Mouse (Mus musculus): ENCODE data around the gene Lrch3.
"Not testable (repeated sequence)": the region's sequence is repeated elsewhere in the genome, so short reads cannot be mapped to it uniquely, and the experiment has no call there.

The Lrch3 gene

DNA sequence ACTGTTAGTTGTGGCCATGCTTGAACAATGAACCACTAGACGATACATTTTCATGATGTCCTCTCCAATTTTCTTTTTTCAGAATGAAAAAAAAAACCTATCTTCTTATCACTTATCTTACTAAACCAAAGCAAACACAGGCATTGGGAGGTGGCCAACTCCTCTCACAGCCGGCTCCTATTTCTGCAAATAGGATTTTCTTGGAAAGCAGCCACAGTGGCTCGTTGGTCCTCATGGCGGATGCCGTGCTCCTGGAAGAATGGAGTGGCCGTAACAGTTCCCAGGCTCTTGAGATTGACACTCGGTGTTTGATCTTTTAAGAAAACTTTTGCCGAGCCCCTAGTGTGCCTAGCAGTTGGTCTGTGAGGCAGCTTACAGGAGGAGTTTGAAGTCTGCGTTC lies 91.3 kb downstream of the Lrch3 start:
- DNase-seq = no peak

DNA sequence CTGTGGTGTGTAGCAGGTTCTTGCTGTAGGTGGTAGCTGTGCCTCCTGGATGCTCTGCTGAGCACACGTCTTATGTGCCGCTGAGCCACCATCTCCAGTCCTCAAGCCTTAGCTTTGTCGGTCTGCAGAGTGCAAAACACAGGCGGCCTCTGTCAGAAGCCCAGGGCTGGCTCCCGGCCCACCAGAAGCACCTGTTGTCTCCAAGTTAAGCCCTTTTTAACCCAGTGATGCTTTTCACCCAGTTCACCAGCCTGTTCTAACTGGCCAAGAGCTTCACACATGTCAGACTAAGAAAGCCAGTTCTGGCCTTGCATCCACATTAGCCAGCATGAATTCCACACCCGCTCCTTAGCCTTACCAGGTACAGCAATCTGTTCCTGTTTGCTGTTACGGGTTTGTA lies 93.0 kb downstream of the Lrch3 start:
- no peak for DNase-seq

DNA sequence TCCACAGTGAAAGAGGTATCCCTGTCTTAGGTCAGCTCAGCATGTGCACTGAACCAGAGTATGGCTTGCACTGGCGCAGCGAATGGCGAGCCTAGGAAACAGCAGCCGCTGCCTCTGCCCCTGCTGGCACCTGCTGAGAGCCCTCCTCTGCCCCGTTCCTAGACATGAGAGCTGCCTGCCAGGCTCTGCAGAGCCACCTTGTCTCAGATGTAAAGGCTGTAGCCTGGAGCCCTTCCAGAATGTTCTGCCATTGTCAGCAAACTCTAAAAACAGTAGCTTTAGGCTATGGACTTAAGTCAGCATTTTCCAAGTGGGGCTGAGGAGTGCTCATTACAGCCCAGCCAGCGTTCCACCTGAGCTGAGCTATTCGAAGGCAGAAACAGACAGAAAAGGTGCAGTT lies 93.5 kb downstream of the Lrch3 start:
- DNase-seq = peak; percentile 49 to 58

DNA sequence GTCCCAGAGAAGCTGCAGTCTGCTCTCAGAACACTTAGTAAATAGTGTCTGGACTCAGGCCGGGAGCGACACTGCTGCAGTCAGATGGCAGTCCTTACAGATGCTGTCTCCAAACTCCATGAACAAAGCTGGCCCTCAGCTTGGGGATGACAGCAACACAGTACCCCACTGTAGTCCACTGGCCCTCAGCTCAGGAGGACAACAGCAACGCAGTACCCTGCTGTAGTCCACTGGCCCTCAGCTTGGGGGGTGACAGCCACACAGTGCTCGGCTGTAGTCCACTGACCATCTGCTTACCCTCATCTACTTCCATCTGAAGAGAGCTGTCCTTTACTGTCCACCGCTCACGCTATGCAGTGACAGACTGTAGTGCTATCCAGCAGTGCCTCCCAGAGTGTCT lies 96.3 kb downstream of the Lrch3 start:
- no peak for DNase-seq

DNA sequence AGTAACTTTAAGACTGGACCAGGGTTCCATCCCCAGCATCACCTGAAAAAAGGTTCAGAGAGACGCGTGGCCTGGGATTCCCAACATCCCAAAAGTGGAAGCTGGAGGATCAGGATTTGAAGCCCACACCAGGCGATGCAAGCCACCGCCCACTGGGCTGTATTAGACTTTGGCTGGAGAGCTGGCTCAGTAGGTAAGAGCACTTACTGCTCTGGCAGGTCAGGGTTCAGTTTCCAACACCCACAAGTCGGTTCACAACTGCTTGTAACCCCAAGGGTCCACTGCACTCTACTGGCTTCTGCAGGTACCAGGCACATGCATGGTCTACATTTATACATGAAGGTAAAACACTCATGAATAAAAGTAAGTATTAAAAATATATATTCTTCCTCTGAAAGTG lies 99.9 kb downstream of the Lrch3 start:
- peak; percentile 31 to 49 for DNase-seq

DNA sequence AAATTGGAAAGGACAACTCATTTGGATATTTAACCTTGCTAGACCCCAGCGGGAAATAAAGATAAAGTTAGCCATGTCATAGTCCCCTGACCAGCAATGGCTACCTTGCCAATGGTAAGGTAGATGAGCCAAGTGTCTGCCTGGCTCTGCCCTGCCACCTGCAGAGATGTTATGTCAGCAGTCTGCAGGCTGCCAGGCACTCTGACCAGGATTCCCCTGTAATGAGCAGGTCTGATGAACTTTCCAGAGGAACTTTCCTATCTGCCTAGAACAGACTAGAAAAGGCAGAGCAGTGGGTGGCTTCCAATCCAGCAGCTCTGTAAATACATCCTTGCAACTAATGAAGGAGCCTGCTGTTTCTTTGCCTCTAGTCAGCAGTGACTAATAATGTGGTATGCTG lies 101.0 kb downstream of the Lrch3 start:
- peak; percentile 58 to 61 for DNase-seq

DNA sequence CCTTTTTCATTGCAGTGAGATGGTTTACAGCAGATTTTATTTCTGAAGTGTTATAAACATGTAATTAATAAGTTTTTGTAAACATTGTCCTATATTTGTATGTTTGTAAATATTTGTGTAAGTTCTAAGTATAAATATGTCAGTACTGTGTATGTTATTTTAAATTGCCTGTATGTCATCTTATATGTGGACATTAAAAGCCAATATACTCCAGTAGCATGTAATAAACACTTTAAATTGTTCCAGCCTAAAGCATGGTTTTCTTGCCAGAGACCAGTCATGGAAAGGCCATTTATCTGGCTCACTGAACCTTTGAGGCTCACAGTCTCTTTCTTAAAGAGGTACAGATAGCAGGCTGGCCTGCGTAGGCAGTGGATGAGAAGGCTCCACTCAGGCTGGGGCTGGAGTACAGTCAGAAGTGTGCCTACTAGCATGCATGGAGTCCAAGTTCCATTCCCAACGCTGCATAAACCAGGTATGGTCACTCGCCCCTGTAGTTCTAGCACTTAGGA lies 101.6 kb downstream of the Lrch3 start:
- DNase-seq = no peak

DNA sequence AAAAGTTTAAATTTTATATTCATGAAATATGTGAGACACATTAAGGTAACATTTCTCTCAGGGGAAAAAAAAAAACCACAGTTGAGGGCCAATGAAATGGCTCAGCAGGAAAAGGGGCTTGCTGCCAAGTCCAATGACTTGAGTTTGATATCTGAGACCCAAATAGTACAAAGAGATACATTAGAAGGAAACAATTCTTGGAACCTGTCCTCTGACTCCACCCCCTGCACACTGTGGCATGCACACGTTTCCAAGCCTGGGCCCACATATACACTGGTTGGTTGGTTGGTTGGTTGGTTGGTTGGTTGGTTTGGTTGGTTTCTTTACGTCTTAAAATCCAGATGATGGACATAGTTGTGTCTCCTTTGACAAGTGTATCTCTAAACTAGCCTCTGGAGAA lies 102.1 kb downstream of the Lrch3 start:
- no peak for DNase-seq

DNA sequence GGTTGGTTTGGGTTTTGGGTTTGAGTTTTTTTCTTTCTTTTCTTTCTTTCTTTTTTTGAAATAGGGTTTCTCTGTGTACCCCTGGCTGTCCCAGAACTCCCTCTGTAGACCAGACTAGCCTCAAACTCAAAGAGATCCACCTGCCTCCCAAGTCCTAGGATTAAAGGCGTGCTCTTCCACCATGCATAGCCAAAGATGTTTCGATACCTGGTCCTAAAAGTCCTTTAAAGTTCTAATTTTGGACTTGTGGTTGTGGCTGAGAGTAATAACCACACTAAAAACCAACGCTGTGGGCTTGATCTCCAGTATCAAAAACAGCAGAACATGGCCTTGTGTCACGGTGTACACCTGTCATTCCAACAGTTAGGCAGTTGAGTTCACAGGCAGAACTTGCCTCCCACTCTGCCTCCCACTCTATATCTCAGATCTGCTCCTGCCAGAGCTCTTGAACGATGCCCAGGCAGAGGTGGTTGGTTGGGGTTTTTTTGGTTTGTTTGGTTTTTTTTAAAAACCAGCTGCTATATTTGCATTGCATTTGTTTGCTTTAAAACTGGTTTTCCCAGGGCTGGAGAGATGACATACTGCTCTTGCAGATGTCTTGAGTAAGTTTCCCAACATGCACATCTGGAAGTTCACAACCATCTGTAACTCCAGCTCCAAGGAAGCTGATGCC lies 103.9 kb downstream of the Lrch3 start:
- DNase-seq = no peak

DNA sequence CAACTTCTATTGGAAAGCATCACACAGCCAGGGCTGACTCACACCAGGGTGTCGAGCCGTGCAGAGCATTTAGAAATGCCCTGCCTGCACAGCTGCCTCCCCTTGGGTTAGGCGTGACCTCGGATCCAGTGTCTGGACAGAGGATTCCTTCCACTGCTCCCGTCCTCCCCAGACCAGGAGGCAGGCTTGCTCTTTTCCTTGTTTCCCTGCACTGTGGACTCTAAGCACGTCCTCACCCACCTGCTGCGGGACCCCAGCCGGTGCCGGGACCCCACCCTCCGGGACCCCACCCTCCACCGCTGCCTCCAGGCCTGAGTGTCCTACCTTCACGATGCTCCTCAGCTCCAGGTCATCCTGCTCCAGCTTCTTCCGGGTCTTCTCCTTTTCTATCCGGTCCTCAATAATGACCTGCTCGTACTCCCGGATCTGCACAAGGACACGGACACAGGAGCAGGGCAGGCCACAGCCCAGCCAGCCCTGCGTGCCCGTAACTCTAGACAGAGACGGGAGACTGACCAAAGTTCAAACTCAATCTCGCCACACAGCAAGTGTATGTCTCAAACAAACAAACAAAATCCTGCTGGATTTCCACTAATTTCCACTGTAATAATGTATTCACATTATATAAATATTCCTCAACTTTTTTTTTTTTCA lies 105.3 kb downstream of the Lrch3 start:
- DNase-seq = peak; percentile 68 to 73

DNA sequence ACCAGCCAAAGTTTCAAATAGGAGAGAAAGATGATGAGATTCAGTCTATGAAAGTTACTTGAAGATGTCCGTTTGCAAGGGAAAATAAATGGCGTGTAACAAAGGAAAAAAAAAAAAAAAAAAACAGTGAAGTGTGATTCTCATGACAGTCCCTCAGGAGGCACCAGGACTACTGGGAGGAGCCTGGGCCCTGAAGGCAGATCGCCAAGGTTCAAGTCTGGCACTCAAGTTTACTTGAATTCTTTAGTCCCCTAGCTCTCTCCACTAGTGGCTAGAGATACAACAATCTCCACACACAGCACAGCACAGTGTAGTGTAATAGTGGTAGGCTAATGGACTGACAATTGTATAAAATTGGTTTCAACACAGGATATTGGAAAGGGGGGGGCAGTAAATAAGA lies 107.5 kb downstream of the Lrch3 start:
- DNase-seq = peak; percentile 35 to 62

DNA sequence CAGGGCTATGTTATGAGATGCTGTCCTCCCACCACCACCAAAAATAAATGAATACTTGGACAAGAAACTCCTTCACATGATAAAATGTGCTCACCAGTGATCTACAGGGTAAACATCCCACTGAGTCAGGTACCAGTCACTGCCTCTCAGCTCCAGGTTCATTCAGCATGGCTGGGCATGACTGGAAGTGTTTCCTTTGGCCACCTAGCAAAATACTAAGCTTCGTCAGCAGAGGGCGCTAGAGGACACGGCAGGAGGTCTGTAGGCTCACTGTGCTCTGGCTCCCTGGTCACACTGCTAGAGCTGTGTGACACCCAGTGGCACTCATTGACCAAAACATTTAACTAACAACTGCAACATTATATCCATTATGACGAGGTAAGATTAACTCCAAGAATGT lies 109.8 kb downstream of the Lrch3 start:
- DNase-seq = peak; percentile 84 to 92

DNA sequence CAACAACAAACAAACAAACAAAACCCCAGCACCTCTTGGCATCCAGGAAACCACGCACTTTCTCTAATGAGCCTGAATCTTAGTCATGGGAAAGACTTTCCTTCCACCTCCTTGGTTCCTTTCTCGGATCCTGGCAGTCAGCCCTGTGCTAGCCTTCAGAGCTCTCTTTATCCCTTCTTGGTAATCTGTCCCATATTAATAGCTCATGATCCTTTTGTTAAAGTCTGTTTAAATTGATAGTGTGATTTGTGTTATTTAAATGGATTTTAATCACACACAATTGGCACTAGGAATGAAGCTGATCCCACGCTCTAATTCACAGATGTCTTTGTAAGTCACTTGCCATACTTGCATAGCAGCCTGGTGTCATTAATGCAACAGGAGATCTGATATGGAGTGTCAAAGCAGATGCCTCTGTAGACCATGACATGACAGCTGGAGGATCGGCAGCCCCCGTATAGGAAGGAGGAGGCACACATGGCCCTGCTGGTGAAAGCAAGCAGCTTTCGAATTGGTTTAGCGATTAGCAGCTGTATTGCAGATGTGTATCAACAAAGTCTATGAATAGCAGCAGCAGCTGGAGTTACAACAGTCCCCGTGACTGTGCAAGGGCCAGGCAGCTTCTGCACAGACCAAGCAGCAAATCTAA lies 110.7 kb downstream of the Lrch3 start:
- DNase-seq = no peak

DNA sequence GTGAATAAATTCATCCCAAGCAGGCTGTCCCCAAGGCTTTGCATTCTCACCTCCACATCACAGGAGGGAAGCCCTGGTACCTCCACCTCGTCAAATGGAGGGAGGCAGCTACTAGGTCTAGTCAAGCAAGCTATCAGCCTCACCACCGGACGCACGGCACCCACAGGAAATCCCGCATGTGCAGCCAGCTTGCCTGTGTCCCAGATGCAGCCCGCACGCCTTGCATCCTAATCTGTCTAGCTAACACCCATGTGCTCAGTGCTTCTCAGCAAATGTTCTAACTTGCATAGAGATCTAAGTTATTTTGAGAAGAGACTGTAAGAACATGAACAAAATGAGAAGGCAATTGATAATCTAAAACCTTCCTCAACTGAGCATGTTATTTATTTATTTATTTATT lies 112.5 kb downstream of the Lrch3 start:
- DNase-seq = no peak

DNA sequence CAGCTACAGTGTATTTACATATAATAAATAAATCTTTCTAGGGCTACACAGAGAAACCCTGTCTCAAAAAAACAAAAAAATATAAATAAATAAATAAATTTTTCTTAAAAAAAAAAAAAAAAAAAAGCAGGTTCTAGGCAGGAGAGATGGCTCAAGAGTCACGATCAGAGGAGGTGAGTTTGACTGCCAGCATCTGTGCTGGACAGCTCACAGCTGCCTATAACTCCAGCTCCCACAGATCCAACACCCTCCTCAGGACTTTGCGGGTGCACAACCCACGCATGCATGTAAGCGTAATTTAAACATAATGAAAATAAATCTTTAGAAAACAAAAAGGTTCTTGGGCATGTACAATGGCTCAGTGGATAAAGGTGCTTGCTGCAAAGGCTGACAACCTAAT lies 122.1 kb downstream of the Lrch3 start:
- DNase-seq = no peak

DNA sequence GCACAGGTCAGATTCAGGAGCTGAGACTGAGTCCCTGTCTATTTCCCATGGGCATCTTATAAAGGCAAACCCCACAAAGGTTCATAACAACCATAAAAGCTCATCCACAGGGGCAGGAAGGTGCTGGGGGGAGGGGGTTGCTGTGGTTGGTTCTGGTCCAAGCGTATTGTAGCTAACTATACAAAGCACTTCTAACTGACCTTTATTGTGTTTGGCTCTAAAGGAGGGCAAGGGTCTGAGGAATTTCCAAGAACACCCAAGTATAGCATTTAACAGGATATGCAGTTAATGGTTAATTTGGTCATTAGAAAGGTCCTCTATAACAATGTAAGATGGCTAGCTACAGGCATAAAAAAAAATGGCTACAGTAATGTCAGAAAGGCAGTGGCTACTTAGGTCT lies 128.8 kb downstream of the Lrch3 start:
- DNase-seq = no peak

DNA sequence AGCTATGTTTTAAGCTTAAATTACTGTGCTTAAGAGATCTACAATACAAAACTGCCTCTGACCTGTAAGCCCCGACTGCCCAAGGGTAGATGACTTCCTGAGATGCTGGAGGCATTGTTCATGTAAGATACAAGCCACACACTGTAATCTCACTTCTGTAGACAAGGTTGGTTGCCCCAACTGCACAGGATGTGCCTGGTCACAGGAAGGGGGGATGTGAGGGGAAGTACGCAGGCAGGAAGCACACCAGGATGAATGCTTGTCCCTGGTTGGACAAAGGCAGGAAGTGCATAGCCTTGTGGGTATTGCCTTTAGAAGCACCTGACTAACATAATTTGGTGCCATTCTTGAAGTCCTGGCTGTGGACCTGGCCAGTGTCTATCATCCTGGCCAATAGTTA lies 129.4 kb downstream of the Lrch3 start:
- no peak for DNase-seq

DNA sequence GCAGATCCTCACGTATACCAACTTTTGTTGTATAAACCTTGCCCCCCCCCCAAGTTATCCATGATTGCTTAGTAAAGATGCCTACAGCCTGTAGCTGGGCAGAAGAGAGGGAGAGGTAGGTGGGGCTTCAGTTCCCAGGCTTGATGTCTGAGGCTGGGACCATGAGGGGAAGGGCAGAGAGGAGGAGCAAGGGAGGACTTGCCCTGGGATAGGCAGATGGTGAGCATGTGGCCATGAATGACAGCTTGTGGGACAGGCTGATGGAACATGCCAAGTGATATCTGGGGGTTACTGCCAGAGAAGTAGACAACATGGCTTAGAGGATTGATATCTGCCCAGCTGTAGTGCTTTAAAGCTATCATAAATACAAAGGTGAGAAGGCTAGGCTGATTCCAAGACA lies 134.1 kb downstream of the Lrch3 start:
- no peak for DNase-seq

DNA sequence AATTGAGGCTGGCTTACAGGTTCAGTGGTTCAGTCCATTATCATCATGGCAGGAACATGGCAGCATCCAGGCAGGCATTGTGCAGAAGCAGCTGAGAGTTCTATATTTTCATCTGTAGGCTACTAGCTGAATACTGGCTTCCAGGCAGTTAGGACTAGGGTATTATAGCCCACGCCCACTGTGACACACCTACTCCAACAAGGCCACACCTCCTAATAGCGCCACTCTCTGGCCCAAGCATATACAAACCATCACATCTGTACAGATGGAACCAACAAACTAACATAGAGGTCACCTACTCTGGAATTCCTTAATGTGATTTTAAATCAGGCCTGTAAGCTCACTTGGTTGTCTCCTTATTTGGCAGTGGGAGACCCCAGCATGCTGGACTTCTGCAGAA lies 134.8 kb downstream of the Lrch3 start:
- no peak for DNase-seq

DNA sequence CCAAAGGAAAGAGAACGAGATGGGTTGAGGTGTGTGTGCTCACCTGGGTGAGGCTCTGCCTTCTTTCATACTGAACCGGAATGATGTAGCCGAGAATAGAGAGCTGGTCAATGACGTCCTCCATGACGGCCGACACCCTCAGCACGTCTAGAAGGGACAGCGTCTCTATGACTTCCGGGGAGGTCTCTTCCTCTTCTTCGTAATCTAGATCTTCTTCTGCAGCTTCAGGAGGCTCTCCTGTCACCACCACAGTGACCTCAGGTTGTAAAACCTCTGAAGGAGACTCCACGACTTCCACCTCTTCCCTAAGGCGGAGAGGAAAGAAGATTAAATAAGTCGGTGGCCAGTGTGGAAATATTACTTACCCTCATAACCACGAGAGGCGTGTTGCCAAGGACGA lies 135.9 kb downstream of the Lrch3 start:
- no peak for DNase-seq

DNA sequence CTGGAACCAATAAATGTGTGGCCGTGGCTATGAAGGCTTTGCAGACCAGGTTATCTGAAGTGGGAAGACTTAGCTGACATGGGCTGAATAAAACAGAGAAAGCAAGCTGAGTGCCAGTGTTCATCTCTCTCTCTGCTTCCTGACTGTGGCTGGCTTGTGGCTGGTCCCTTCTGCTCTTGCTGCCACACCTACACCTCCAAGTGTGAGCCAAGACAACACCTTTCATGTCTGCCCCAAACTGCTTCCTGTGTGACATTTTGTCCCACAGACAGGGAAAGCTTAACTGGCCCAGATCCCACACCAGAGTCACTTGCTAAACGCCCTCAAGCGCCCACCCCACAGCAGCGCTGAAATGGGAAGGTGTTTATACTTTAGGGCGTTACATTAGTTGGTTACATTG lies 139.2 kb downstream of the Lrch3 start:
- no peak for DNase-seq

DNA sequence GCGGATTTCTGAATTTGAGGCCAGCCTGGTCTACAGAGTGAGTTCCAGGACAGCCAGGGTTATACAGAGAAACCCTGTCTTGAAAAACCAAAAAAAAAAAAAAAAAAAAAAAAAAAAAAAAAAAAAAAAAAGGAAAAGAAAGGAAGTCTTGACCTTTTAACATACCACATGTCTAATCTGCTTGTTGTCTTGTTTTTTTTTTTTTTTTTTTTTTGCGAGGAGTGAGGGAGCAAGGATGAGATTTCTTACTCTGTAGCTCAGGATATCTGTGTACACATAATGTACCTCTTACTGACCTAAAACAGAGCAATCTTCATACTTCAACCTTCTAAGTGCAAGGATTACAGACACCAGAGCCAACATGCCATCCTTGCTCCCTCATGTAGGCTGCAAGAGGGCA lies 141.0 kb downstream of the Lrch3 start:
- not testable (repeated sequence) for DNase-seq

DNA sequence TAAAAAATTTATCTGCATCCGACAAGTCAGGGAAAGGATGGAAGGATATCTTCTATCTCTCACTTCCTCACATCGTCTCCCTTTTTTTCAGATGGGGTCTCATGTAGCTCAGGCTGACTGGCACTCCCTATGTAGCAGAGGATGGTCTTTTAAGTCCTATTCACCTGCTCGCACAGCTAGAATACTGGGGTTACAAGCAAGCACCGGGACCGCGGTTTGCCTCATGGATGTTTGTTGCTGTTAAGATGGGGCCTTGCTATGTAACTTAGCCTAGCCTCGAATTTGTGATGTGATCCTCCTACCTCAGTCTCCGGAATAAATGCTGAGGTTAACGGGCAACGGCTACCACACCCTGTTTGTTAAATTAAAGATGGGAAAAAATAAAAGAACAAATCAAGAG lies 141.8 kb downstream of the Lrch3 start:
- peak; percentile 23 to 25 for DNase-seq

DNA sequence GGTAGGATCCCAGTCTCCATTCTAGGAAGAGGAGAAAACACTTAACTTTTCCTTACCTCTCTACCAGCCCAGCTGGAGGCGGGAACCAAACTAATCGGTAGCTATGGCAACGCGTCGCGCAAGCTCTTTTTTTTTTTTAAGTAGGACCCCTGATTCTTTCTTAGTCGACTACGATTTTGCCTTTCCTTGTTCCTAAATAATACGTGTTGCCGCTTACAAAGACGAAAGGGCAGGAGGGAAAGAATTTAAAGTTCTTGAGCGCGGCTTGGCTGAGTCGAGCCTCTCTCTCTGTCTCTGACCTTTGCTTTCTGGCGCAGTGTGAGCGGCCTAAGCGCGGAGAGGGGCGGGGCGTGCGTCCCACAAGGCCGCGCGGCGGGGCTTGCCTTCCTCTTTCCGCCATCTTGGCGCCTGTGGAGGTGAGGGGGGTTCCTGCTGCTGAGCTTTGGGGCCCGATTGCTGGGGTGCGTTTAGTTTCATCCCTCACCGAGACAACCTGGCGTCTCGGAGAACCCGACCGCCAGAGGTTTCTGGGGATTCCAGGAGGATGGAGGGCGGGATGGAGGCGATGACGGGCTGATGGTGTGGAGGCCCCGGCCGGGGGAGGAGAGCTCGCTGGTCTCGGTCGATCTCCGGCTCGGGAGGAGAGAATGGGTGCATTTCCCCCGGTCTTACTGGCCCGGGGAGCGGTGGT lies 142.3 kb downstream of the Lrch3 start, which contains the start of the genes Iqcg and Rpl35a:
Iqcg (minus strand) TSS at position 124 of the 691 bp plus-strand sequence.
Rpl35a (plus strand) TSS at position 359 of the 691 bp plus-strand sequence.
- DNase-seq = peak; percentile 84 to 91

Data from kidney, adult 8-10 months (tissue).